Comparison of ENCODE assay signal across 22 mouse cellular contexts in genomic region chr3:66512408-66512807, GRCm38 (mm10).
"Had no signal": no experiment of that assay in that cellular context is flagged by ENCODE, and none has a peak within 500 bp of the region (broad histone marks: within the 10 kb centered on the region; RNA-seq: fewer than 3 reads in every experiment).

No protein-coding gene starts in this region.

- H3K4me3 ChIP-seq: limb, embryonic 12.5 days; limb, embryonic 15.5 days; midbrain, embryonic 12.5 days; midbrain, embryonic 15.5 days; myocyte had no signal

- H3K9me3 ChIP-seq: limb, embryonic 15.5 days; midbrain, embryonic 15.5 days had no signal

- ATAC-seq: liver, postnatal 0 days; lung, postnatal 0 days; midbrain, embryonic 15.5 days had no signal

- H3K36me3 ChIP-seq: limb, embryonic 12.5 days; limb, embryonic 15.5 days; midbrain, embryonic 12.5 days; midbrain, embryonic 15.5 days had no signal

- H3K9ac ChIP-seq: limb, embryonic 12.5 days; limb, embryonic 15.5 days; liver, embryonic 14.5 days; liver, postnatal 0 days; lung, embryonic 14.5 days; midbrain, embryonic 12.5 days; midbrain, embryonic 15.5 days had no signal

- H3K4me1 ChIP-seq: limb, embryonic 12.5 days; midbrain, embryonic 12.5 days; midbrain, embryonic 15.5 days had no signal

- DNase-seq: kidney, adult 9 months; kidney, postnatal 14 days; kidney, postnatal 4 days; layer of hippocampus, adult 9-11 months; left cerebral cortex, postnatal 4 days; liver, postnatal 0 days; lung, embryonic 14.5 days; right cerebral cortex, postnatal 14 days; right cerebral cortex, postnatal 4 days; thymus, adult 2 months; thymus, postnatal 14 days; thymus, postnatal 4 days had no signal

- H3K27me3 ChIP-seq: limb, embryonic 12.5 days; limb, embryonic 15.5 days; midbrain, embryonic 12.5 days; midbrain, embryonic 15.5 days had no signal

- H3K4me2 ChIP-seq: limb, embryonic 12.5 days; limb, embryonic 15.5 days; liver, embryonic 11.5 days; lung, embryonic 14.5 days; midbrain, embryonic 12.5 days; midbrain, embryonic 15.5 days had no signal

- H3K27ac ChIP-seq: limb, embryonic 12.5 days; limb, embryonic 15.5 days; liver, embryonic 14.5 days; macrophage; midbrain, embryonic 12.5 days; midbrain, embryonic 15.5 days; stomach, postnatal 0 days had no signal
